Mouse (Mus musculus) erythroblast, adult 5-6 weeks (primary cell): ENCODE data around the gene Slc39a1. TPM values are rescaled to one million over a fixed set of nuclear protein-coding genes. Genes with fewer than 3 reads are reported as not detected.
A peak's percentile ranks its signal among the peaks of the same experiment; 100 is the strongest.

Experiments
- ATAC-seq: replicated peaks from 2 replicates; pipeline ENCODE4 v1.8.0; 2016; ENCODE audit warnings: moderate number of reproducible peaks, mild to moderate bottlenecking, moderate TSS enrichment, inconsistent platforms; ENCODE audit not compliant: poor library complexity, low FRiP score, severe bottlenecking
- total RNA-seq, 2 experiments: library from RNA; stranded (forward) in 1 of 2; stranded (reverse) in 1 of 2; fragments of 150-400 nt in 1 of 2; fragments of 200-764, 138-1000 nt in 1 of 2; gene quantifications; 2 replicates each; pipeline versions ENCODE4 v1.2.3 to v1.2.4; 2015 to 2017; ENCODE audit warnings: low replicate concordance in 2 of 2

Slc39a1 gene
- total RNA-seq, 2 experiments from 2014 or later = 8.7 to 10.6 TPM

DNA sequence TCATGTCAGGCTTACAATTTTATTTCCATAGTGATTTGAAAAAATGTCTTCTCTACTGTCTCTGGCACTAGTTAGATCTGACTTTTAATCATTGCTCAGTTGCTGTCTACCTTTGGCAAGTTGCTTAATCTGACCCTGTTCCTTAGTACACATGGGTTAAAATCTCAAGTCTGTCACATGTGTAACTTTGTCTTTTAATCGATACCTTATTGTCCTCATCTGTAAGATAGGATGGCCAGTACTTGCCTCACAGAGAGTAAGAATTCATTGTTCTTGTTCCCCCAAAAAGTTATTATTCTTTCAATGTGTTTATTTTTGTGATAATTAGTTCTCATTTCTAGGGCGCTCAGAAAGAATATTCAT is 44.0 kb downstream of the Slc39a1 start:
- no peak for ATAC-seq

DNA sequence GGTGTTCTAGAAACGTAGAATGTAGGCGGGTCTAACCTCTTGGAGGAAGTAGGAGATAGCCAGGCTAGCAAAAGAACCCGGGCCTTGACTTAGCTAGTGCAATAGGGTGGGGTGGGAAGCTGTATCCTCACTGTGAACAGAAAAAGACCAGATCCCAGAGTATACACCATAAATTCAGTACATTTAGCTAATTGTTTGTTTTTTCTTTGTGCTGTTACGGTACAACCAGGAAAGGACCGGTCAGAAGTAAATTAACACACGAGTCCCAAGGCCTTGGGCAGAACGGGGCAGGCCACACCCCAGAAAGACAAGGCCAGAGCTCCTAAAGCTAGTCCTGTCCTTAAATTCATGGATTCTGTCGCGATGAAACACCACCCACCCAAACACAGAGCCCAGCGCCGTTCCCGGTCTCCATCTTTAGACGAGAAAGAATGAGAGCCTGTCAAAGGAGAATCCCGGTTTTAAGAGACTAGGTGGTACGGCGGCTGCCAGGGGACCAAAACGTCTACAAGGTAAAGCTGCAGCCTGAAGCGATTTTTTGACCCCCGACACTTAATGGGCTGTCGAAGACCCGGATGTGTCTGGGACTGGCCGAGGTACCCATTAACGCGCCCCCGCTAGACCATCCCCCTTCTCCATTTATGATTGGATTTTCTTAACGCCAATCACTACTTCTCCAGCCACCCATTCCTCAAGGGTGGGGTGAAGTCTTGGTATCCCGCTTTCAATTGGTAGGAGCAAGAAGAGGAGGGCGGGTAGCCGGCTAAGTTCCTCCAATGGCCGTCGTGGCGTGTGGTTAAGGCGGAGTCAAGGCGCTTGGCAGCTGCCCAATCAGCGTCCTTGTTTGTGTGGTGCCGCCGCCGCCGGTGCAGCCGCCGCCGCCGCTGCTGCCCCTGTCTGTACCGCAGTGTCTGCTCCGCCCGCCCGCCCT is 44.6 kb downstream of the Slc39a1 start, which contains the start of gene Gatad2b:
Gatad2b (plus strand) TSS at position 834 of the 931 bp plus-strand sequence.
- peak; percentile 97 for ATAC-seq

DNA sequence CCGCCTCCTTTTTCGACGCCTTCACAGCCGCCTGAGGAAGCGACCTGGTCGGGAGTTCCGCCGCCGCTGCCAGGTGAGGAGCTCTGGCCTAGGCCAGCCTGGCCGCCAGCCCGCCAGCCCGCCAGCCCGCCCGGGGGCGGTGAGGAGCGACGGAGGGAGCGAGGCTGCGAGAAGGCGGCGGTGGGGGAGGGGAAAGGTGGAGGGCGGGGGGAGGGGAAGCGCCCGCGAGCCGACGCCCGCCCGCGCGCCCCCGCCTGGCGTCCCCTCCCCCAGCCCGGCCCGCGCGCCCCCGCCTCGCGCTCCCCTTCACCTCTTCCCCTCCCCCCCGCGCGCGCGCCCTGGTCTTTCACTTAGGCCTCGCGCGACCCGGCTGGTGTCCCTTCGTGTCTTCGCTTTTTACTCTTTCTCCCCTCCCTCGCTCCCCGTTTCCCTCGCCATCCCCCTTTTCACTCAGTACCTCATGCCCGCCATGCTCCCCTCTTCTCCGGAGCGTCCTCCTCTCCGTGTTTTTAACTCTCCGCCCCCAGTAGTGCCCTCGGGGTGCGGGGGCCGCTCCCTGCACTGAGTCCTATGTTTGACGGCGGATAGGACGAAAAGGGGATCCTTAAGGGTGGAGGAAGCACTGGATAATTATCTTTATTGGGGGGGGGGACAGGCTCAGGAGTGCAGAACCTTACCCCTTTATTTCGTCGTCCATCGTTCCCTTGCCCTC is 45.5 kb downstream of the Slc39a1 start:
- ATAC-seq = peak; percentile 31; the same call in 1 of the 2 replicates

DNA sequence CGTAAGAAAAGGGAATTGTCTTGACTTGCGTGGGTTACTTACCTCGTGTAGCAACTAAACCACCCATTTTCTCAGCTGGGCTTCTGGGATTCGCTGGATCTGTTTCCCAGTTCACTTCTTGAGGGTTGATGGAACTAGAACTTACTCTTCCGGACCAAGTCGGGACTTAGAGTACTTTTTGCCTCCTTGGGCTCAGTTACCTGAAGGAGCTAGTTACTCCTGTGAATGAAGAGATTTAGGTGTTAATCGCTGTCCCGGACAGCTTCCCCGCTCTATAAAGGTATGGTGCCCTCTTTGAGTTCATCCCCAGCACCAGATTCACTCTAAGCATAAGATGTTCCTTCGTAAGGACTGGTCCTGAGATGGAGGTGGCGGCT is 46.1 kb downstream of the Slc39a1 start:
- no peak for ATAC-seq

DNA sequence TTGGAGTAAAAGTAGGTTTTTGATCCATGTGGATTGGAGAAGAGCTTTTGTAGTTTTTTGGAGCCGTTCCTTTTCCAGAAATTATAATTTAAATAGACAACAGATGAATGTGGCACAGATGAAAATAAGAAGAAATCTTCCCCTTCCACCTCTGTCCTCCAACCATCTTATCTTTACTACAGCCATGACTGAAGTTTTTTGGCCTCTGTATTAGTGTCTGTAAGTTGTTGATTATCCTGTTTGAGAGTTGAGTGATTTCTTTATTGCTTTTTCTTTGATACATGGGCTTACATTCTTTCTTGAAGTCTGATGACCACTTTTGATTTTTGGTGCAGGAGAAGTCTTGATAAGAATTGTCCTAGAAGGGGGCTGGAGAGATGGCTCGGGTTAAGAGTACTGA is 46.7 kb downstream of the Slc39a1 start:
- no peak for ATAC-seq

Other genes starting within 250 kb of the Slc39a1 start
- 118 and 129 TPM in 2 replicates for gene Hax1, start 249.4 kb upstream of the Slc39a1 start, total RNA-seq (2015; ENCODE audit: low replicate concordance)
- gene Hax1, start 249.4 kb upstream of the Slc39a1 start, total RNA-seq (2017; ENCODE audit: low replicate concordance) = 48.2 and 60.8 TPM in 2 replicates
- 10.4 and 15.0 TPM in 2 replicates for gene 4933434E20Rik, start 196.5 kb upstream of the Slc39a1 start, total RNA-seq (2015; ENCODE audit: low replicate concordance)
- gene 4933434E20Rik, start 196.5 kb upstream of the Slc39a1 start, total RNA-seq (2017; ENCODE audit: low replicate concordance) = 16.3 and 17.6 TPM in 2 replicates
- gene Ubap2l, start 195.5 kb upstream of the Slc39a1 start, total RNA-seq (2015; ENCODE audit: low replicate concordance) = 124 and 134 TPM in 2 replicates
- 106 and 129 TPM in 2 replicates for gene Ubap2l, start 195.5 kb upstream of the Slc39a1 start, total RNA-seq (2017; ENCODE audit: low replicate concordance)
- gene Tpm3, start 175.5 kb upstream of the Slc39a1 start, total RNA-seq (2015; ENCODE audit: low replicate concordance) = 132 and 146 TPM in 2 replicates
- 200 and 233 TPM in 2 replicates for gene Tpm3, start 175.5 kb upstream of the Slc39a1 start, total RNA-seq (2017; ENCODE audit: low replicate concordance)
- gene Nup210l, start 144.0 kb upstream of the Slc39a1 start, total RNA-seq (2015; ENCODE audit: low replicate concordance) = 0.58 TPM in 1 of 2 replicates, not detected in the other
- 0.09 and 0.14 TPM in 2 replicates for gene Nup210l, start 144.0 kb upstream of the Slc39a1 start, total RNA-seq (2017; ENCODE audit: low replicate concordance)
- 686 and 1,022 TPM in 2 replicates for gene Rps27, start 34.5 kb upstream of the Slc39a1 start, total RNA-seq (2015; ENCODE audit: low replicate concordance)
- 662 and 738 TPM in 2 replicates for gene Rps27, start 34.5 kb upstream of the Slc39a1 start, total RNA-seq (2017; ENCODE audit: low replicate concordance)
- 0.77 and 1.5 TPM in 2 replicates for gene Rab13, start 34.5 kb upstream of the Slc39a1 start, total RNA-seq (2015; ENCODE audit: low replicate concordance)
- 0.84 TPM in 1 of 2 replicates, not detected in the other for gene Rab13, start 34.5 kb upstream of the Slc39a1 start, total RNA-seq (2017; ENCODE audit: low replicate concordance)
- gene Jtb, start 16.6 kb upstream of the Slc39a1 start, total RNA-seq (2015; ENCODE audit: low replicate concordance) = 23.8 and 26.5 TPM in 2 replicates
- 7.3 and 8.9 TPM in 2 replicates for gene Jtb, start 16.6 kb upstream of the Slc39a1 start, total RNA-seq (2017; ENCODE audit: low replicate concordance)
- gene Creb3l4, start 4.7 kb upstream of the Slc39a1 start, total RNA-seq (2015; ENCODE audit: low replicate concordance) = not detected in 2 replicates
- not detected in 2 replicates for gene Creb3l4, start 4.7 kb upstream of the Slc39a1 start, total RNA-seq (2017; ENCODE audit: low replicate concordance)
- 14.2 and 17.5 TPM in 2 replicates for gene Crtc2, start 6.0 kb downstream of the Slc39a1 start, total RNA-seq (2015; ENCODE audit: low replicate concordance)
- 2.4 and 4.4 TPM in 2 replicates for gene Crtc2, start 6.0 kb downstream of the Slc39a1 start, total RNA-seq (2017; ENCODE audit: low replicate concordance)
- 2.9 and 18.4 TPM in 2 replicates for gene Dennd4b, start 17.0 kb downstream of the Slc39a1 start, total RNA-seq (2015; ENCODE audit: low replicate concordance)
- gene Dennd4b, start 17.0 kb downstream of the Slc39a1 start, total RNA-seq (2017; ENCODE audit: low replicate concordance) = 4.5 and 6.1 TPM in 2 replicates
- 51.0 and 65.5 TPM in 2 replicates for gene Gatad2b, start 45.0 kb downstream of the Slc39a1 start, total RNA-seq (2015; ENCODE audit: low replicate concordance)
- 41.8 and 47.2 TPM in 2 replicates for gene Gatad2b, start 45.0 kb downstream of the Slc39a1 start, total RNA-seq (2017; ENCODE audit: low replicate concordance)
- not detected in 2 replicates for gene Slc27a3, start 141.8 kb downstream of the Slc39a1 start, total RNA-seq (2015; ENCODE audit: low replicate concordance)
- 0.68 TPM in 1 of 2 replicates, not detected in the other for gene Slc27a3, start 141.8 kb downstream of the Slc39a1 start, total RNA-seq (2017; ENCODE audit: low replicate concordance)
- 6.0 and 6.9 TPM in 2 replicates for gene Ints3, start 185.4 kb downstream of the Slc39a1 start, total RNA-seq (2015; ENCODE audit: low replicate concordance)
- 5.1 and 10.5 TPM in 2 replicates for gene Ints3, start 185.4 kb downstream of the Slc39a1 start, total RNA-seq (2017; ENCODE audit: low replicate concordance)
- not detected in 2 replicates for gene Npr1, start 217.7 kb downstream of the Slc39a1 start, total RNA-seq (2015; ENCODE audit: low replicate concordance)
- gene Npr1, start 217.7 kb downstream of the Slc39a1 start, total RNA-seq (2017; ENCODE audit: low replicate concordance) = 0.84 TPM in 1 of 2 replicates, not detected in the other
- 25.9 and 29.9 TPM in 2 replicates for gene Ilf2, start 228.0 kb downstream of the Slc39a1 start, total RNA-seq (2015; ENCODE audit: low replicate concordance)
- 37.6 and 44.0 TPM in 2 replicates for gene Ilf2, start 228.0 kb downstream of the Slc39a1 start, total RNA-seq (2017; ENCODE audit: low replicate concordance)
- 6.3 and 11.5 TPM in 2 replicates for gene Snapin, start 242.9 kb downstream of the Slc39a1 start, total RNA-seq (2015; ENCODE audit: low replicate concordance)
- gene Snapin, start 242.9 kb downstream of the Slc39a1 start, total RNA-seq (2017; ENCODE audit: low replicate concordance) = 10.7 and 13.4 TPM in 2 replicates